Mouse (Mus musculus): ENCODE results near the gene Ngp. TPM values are rescaled to one million over a fixed set of nuclear protein-coding genes. Genes with fewer than 3 reads are reported as not detected.
"Not testable (repeated sequence)": the region's sequence is repeated elsewhere in the genome, so short reads cannot be mapped to it uniquely, and the experiment has no call there.

Ngp gene
- polyA plus RNA-seq (2014; fragmentation: Nextera tagmentation; extraction: Ambion mirVana): 0.23 and 1.6 TPM in 2 replicates

- Histone ChIP-seq H3K9me3 (ENCODE audit: control insufficient read depth, low read length) (no peaks in the 10 kb centered on the region), H3K9ac (replicated peaks; ENCODE audit: low read depth, low read length) (no peak within 1 kb of the TSS), H3K4me2 (ENCODE audit: low read depth, low read length) (no peak within 1 kb of the TSS), H3K27me3 (ENCODE audit: control insufficient read depth, insufficient read depth, low read length) (no peaks in the 10 kb centered on the region), H3K4me3 (ENCODE audit: low read depth, low read length) (no peak within 1 kb of the TSS), H3K4me1 (ENCODE audit: control insufficient read depth, insufficient read depth, low read length) (no peaks in the 10 kb centered on the region), H3K36me3 (ENCODE audit: control insufficient read depth, insufficient read depth, low read length) (no peaks in the 10 kb centered on the region), H3K27ac (ENCODE audit: low read depth, low read length) (no peak within 1 kb of the TSS)
- ATAC-seq (ENCODE audit: low read depth): no peak
- 94% methylated on average over 12 of the region's 12 CpGs for WGBS
Observed at GRCm38 (mm10) chr9:110419511-110420112, at the start of gene Ngp. Ngp (plus strand) TSS chr9:110419747.

GRCm38 (mm10) chr9:110369860-110370259 lies 49.7 kb upstream of the Ngp start:
- Histone ChIP-seq H3K36me3 (ENCODE audit: control insufficient read depth, insufficient read depth, low read length) (peaks cover 23% of the 10 kb centered on the region), H3K4me3 (ENCODE audit: low read depth, low read length) (no peak overlapping the region), H3K27me3 (ENCODE audit: control insufficient read depth, insufficient read depth, low read length) (no peaks in the 10 kb centered on the region), H3K27ac (ENCODE audit: low read depth, low read length) (no peak overlapping the region), H3K9ac (replicated peaks; ENCODE audit: low read depth, low read length) (no peak overlapping the region), H3K4me1 (ENCODE audit: control insufficient read depth, insufficient read depth, low read length) (no peaks in the 10 kb centered on the region), H3K9me3 (ENCODE audit: control insufficient read depth, low read length) (no peaks in the 10 kb centered on the region), H3K4me2 (ENCODE audit: low read depth, low read length) (no peak overlapping the region)
- 91% methylated on average over 3 of the region's 3 CpGs for WGBS
- ATAC-seq (ENCODE audit: low read depth): no peak

- peaks cover 36% of the 10 kb centered on the region for H3K36me3 ChIP-seq (ENCODE audit: control insufficient read depth, insufficient read depth, low read length)
- 94% methylated on average over 13 of the region's 13 CpGs for WGBS
- no peaks in the 10 kb centered on the region for H3K27me3 ChIP-seq (ENCODE audit: control insufficient read depth, insufficient read depth, low read length)
- no peak overlapping the region for H3K9ac ChIP-seq (replicated peaks; ENCODE audit: low read depth, low read length)
- no peak overlapping the region for H3K4me2 ChIP-seq (ENCODE audit: low read depth, low read length)
- ATAC-seq (ENCODE audit: low read depth): no peak
- no peaks in the 10 kb centered on the region for H3K4me1 ChIP-seq (ENCODE audit: control insufficient read depth, insufficient read depth, low read length)
- H3K4me3 ChIP-seq (ENCODE audit: low read depth, low read length): no peak overlapping the region
- H3K9me3 ChIP-seq (ENCODE audit: control insufficient read depth, low read length): no peaks in the 10 kb centered on the region
- H3K27ac ChIP-seq (ENCODE audit: low read depth, low read length): no peak overlapping the region
Observed at GRCm38 (mm10) chr9:110373871-110374270, 45.7 kb upstream of the Ngp start.

- no peaks in the 10 kb centered on the region for H3K9me3 ChIP-seq (ENCODE audit: control insufficient read depth, low read length)
- peaks cover 44% of the 10 kb centered on the region for H3K36me3 ChIP-seq (ENCODE audit: control insufficient read depth, insufficient read depth, low read length)
Observed at GRCm38 (mm10) chr9:110375668-110376067, 43.9 kb upstream of the Ngp start.

GRCm38 (mm10) chr9:110377655-110378054 lies 41.9 kb upstream of the Ngp start:
- WGBS: 97% methylated on average over 15 of the region's 15 CpGs
- H3K4me3 ChIP-seq (ENCODE audit: low read depth, low read length); H3K27ac ChIP-seq (ENCODE audit: low read depth, low read length); H3K9me3 ChIP-seq (ENCODE audit: control insufficient read depth, low read length); ATAC-seq (ENCODE audit: low read depth); H3K9ac ChIP-seq (replicated peaks; ENCODE audit: low read depth, low read length); H3K4me2 ChIP-seq (ENCODE audit: low read depth, low read length); H3K27me3 ChIP-seq (ENCODE audit: control insufficient read depth, insufficient read depth, low read length); H3K4me1 ChIP-seq (ENCODE audit: control insufficient read depth, insufficient read depth, low read length): not testable (repeated sequence)
- peaks cover 51% of the 10 kb centered on the region for H3K36me3 ChIP-seq (ENCODE audit: control insufficient read depth, insufficient read depth, low read length)

More at GRCm38 (mm10) chr9:110375668-110376067, 43.9 kb upstream of the Ngp start:
- Histone ChIP-seq H3K9ac (replicated peaks; ENCODE audit: low read depth, low read length) (no peak overlapping the region), H3K4me3 (ENCODE audit: low read depth, low read length) (no peak overlapping the region), H3K4me1 (ENCODE audit: control insufficient read depth, insufficient read depth, low read length) (no peaks in the 10 kb centered on the region), H3K27me3 (ENCODE audit: control insufficient read depth, insufficient read depth, low read length) (no peaks in the 10 kb centered on the region), H3K4me2 (ENCODE audit: low read depth, low read length) (no peak overlapping the region), H3K27ac (ENCODE audit: low read depth, low read length) (no peak overlapping the region)
- WGBS: 98% methylated on average over 3 of the region's 3 CpGs
- no peak for ATAC-seq (ENCODE audit: low read depth)

GRCm38 (mm10) chr9:110379361-110379760 lies 40.2 kb upstream of the Ngp start:
- H3K4me1 ChIP-seq (ENCODE audit: control insufficient read depth, insufficient read depth, low read length): no peaks in the 10 kb centered on the region
- no peak overlapping the region for H3K27ac ChIP-seq (ENCODE audit: low read depth, low read length)
- 97% methylated on average over 8 of the region's 8 CpGs for WGBS
- H3K9ac ChIP-seq (replicated peaks; ENCODE audit: low read depth, low read length): no peak overlapping the region
- H3K27me3 ChIP-seq (ENCODE audit: control insufficient read depth, insufficient read depth, low read length): no peaks in the 10 kb centered on the region
- H3K4me3 ChIP-seq (ENCODE audit: low read depth, low read length): no peak overlapping the region
- no peak for ATAC-seq (ENCODE audit: low read depth)
- H3K36me3 ChIP-seq (ENCODE audit: control insufficient read depth, insufficient read depth, low read length): peaks cover 44% of the 10 kb centered on the region
- H3K9me3 ChIP-seq (ENCODE audit: control insufficient read depth, low read length): no peaks in the 10 kb centered on the region
- no peak overlapping the region for H3K4me2 ChIP-seq (ENCODE audit: low read depth, low read length)

- Histone ChIP-seq H3K4me2 (ENCODE audit: low read depth, low read length) (no peak overlapping the region), H3K9me3 (ENCODE audit: control insufficient read depth, low read length) (no peaks in the 10 kb centered on the region), H3K27ac (ENCODE audit: low read depth, low read length) (no peak overlapping the region), H3K9ac (replicated peaks; ENCODE audit: low read depth, low read length) (no peak overlapping the region), H3K4me3 (ENCODE audit: low read depth, low read length) (no peak overlapping the region), H3K4me1 (ENCODE audit: control insufficient read depth, insufficient read depth, low read length) (no peaks in the 10 kb centered on the region), H3K27me3 (ENCODE audit: control insufficient read depth, insufficient read depth, low read length) (no peaks in the 10 kb centered on the region), H3K36me3 (ENCODE audit: control insufficient read depth, insufficient read depth, low read length) (peaks cover 53% of the 10 kb centered on the region)
- ATAC-seq (ENCODE audit: low read depth): no peak
- WGBS: 55% methylated on average over 21 of the region's 21 CpGs
Observed at GRCm38 (mm10) chr9:110380662-110381061, 38.9 kb upstream of the Ngp start.

GRCm38 (mm10) chr9:110381292-110381691 lies 38.3 kb upstream of the Ngp start:
- Histone ChIP-seq H3K4me1 (ENCODE audit: control insufficient read depth, insufficient read depth, low read length) (no peaks in the 10 kb centered on the region), H3K9me3 (ENCODE audit: control insufficient read depth, low read length) (no peaks in the 10 kb centered on the region), H3K9ac (replicated peaks; ENCODE audit: low read depth, low read length) (no peak overlapping the region), H3K4me3 (ENCODE audit: low read depth, low read length) (no peak overlapping the region), H3K4me2 (ENCODE audit: low read depth, low read length) (no peak overlapping the region), H3K27me3 (ENCODE audit: control insufficient read depth, insufficient read depth, low read length) (no peaks in the 10 kb centered on the region), H3K27ac (ENCODE audit: low read depth, low read length) (no peak overlapping the region), H3K36me3 (ENCODE audit: control insufficient read depth, insufficient read depth, low read length) (peaks cover 60% of the 10 kb centered on the region)
- no peak for ATAC-seq (ENCODE audit: low read depth)
- 89% methylated on average over 12 of the region's 12 CpGs for WGBS

GRCm38 (mm10) chr9:110384369-110384929 lies 35.1 kb upstream of the Ngp start:
- Histone ChIP-seq H3K9ac (replicated peaks; ENCODE audit: low read depth, low read length) (no peak overlapping the region), H3K4me3 (ENCODE audit: low read depth, low read length) (no peak overlapping the region), H3K36me3 (ENCODE audit: control insufficient read depth, insufficient read depth, low read length) (peaks cover 72% of the 10 kb centered on the region), H3K4me2 (ENCODE audit: low read depth, low read length) (no peak overlapping the region), H3K4me1 (ENCODE audit: control insufficient read depth, insufficient read depth, low read length) (no peaks in the 10 kb centered on the region), H3K27me3 (ENCODE audit: control insufficient read depth, insufficient read depth, low read length) (no peaks in the 10 kb centered on the region), H3K27ac (ENCODE audit: low read depth, low read length) (no peak overlapping the region), H3K9me3 (ENCODE audit: control insufficient read depth, low read length) (no peaks in the 10 kb centered on the region)
- 81% methylated on average over 7 of the region's 7 CpGs for WGBS
- no peak for ATAC-seq (ENCODE audit: low read depth)
